Mouse (Mus musculus) heart, postnatal 10 days (tissue): ENCODE results near the gene Klrg1. TPM values are rescaled to one million over a fixed set of nuclear protein-coding genes. Genes with fewer than 3 reads are reported as not detected.

Experiments used
- DNase-seq, 2 experiments: peaks; one replicate each; pipeline ENCODE4 v3.0.0; 2021
- intact Hi-C: fragments of 180-260 bp; cut with DNase I; formaldehyde crosslinking; loops from one replicate; pipeline ENCODE4 v1.15.1; 2025
- total RNA-seq, 2 experiments: library from RNA; stranded (reverse); gene quantifications; 2 replicates each; pipeline ENCODE4 v1.2.3; 2021

Klrg1 gene
- not detected for total RNA-seq

DNA sequence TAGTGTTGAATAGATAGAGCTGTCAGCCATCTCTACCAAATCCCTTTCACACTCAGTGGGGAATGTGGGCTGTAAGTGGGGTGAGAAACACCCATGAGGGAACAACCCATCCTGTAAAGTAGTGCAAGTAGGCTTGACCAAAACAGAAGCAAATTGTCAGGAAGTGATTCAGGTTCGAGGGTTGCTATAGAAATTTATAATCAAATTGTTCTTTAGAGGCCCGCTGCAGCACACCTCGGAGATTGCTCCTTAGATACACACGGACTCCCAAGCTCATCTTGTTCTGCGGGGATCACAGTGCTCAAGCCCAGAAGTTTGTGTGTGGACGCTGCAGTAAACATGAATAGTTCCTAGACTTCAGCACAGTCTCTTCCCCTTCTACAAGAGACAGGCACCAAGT is at the start of gene Klrg1:
Klrg1 (minus strand) TSS at position 101 of the 400 bp plus-strand sequence.
- intact Hi-C loops, result no loop called here
- no peak for DNase-seq

- DNase-seq, result no peak
- intact Hi-C loops, result no loop called here
These were observed 42.8 kb upstream of the Klrg1 start for GRCm38 (mm10) chr6:122325361-122325975.

DNA sequence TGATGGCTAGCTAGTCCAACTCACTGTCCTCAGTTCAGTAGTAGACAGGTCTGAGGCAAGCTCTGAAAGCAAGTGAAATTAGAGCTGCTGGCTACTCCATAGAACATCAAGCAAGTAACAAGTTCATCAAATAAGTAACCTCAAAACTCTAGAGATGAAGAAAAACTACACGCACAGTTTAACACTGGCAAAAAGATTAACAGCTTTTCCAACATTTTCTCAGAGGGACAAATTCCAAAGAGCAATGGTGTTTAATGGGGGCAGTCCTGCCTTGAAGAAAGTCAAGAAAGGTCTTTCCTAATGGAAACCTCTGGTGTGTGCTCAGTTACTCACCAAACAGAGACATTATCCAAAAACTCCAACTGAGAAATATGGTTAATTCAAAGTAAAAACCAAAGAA is 36.0 kb upstream of the Klrg1 start:
- intact Hi-C loops, result no loop called here
- no peak for DNase-seq

DNA sequence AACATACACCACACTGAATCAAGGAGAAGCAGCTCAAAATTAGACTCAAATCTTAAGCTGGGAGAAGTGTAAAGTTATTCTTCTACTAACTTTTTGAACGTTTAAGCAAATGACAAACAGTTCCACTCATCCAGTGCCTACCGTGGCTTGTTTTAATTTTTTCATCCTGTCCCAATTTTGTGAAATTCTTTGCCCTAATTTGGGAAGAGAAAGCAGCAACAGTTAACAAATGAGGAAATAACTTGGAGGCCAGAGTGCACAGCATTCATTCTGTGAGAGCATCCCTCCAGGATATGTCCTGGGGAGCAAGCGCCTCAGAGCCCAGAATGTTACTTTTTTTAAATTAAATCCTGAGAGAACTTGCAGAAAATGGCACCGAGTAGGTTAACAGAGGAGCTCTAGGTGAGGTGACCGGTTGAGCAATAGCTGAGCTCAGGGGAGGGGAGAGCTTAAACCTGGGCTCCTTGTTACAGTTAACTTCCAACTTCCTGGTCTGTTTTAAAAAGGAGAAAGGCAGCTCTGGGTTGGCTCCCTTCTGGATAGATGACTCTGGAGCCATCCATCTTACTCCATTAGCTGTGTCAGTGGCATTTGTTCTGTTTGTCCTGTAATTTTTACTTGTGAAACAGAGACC is 27.6 kb upstream of the Klrg1 start:
- intact Hi-C loops, result no loop called here
- no peak for DNase-seq

DNA sequence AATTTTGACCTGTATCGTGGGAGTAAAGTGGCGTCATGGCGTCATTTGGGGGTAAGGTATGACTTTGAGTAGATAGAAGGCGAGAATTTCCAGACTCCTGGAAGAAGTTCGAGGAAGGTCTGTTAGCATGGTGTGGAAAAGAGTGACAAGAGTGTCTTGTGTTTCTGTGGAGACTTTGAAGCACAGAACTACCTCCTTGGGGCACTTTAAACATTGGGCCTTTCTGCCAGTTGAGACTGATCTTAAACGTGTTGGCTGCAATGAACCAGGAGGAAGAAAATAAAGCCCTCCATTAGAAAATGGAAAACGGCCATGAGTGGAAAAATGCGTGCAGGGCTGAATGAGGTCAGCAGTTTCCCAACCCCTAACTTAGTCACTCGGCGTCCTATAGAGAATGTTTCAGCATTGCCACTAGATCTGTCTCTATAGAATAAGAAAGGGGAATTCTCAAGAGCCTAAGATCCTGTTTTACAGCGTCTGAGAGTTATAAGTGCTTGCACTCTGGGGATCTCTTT is 26.8 kb upstream of the Klrg1 start:
- DNase-seq, result peak in 1 of 2 experiments; percentile 10
- intact Hi-C loops, result loop anchor here (2.0 to 10.0 kb wide), 4 partner anchors 29 to 1045 kb away; no protein-coding TSS in a partner anchor

GRCm38 (mm10) chr6:122308505-122309393 is 26.1 kb upstream of the Klrg1 start, which contains the start of gene M6pr:
Gene M6pr, plus strand, starts transcription at chr6:122308720.
- peak; percentile 96 for DNase-seq
- intact Hi-C loops, result loop anchor here (2.0 to 10.0 kb wide), 4 partner anchors 30 to 1044 kb away; no protein-coding TSS in a partner anchor

- intact Hi-C loops, result loop anchor here (2.0 to 10.0 kb wide), 4 partner anchors 31 to 1043 kb away; no protein-coding TSS in a partner anchor
- no peak for DNase-seq
These were observed 25.4 kb upstream of the Klrg1 start for GRCm38 (mm10) chr6:122308136-122308504.

GRCm38 (mm10) chr6:122306707-122307106 is 24.0 kb upstream of the Klrg1 start:
- DNase-seq, result no peak
- intact Hi-C loops, result loop anchor here (10.0 kb wide), 2 partner anchors 202 to 1042 kb away; no protein-coding TSS in a partner anchor

DNA sequence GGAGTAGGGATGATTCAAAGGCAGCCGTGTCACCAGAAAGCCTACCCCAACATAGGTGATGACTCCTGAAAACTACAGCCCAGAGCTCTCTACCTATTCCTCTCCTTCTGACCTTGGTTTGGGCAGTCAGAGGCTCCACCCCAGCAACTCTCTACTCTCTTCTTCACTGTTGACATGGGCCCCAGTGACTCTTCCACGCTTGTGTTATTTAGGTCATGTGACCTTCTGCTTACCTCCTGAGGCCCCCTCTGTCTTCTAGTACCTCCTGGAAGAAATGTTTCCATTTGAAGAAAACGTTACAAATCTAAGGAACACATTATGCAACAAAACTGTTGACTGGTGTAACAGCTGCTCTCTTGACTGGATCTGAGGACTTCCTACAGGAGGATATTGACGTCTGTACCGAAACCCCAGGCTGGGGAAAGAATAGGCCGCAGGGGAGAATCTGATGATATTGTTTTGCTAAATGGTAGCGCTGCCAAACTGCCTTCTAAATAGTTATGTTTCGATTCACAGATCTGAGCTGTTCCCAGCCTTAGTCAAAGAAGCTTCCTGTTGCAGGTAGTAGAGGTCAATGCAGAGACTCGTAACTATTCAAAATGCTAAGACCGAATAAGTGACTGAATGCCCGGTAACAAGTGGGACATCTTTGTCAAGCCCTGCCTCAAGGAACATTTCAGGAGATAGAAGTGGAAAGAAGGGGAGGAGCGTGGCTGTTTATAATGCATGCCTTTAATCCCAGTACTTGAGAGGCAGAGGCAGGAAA is 22.3 kb upstream of the Klrg1 start:
- no peak for DNase-seq
- intact Hi-C loops, result loop anchor here (1.0 to 10.0 kb wide), 4 partner anchors 46 to 1040 kb away; no protein-coding TSS in a partner anchor

GRCm38 (mm10) chr6:122304355-122304754 is 21.7 kb upstream of the Klrg1 start:
- intact Hi-C loops, result loop anchor here (1.0 to 10.0 kb wide), 4 partner anchors 45 to 1040 kb away; no protein-coding TSS in a partner anchor
- peak; percentile 72 to 83 for DNase-seq

DNA sequence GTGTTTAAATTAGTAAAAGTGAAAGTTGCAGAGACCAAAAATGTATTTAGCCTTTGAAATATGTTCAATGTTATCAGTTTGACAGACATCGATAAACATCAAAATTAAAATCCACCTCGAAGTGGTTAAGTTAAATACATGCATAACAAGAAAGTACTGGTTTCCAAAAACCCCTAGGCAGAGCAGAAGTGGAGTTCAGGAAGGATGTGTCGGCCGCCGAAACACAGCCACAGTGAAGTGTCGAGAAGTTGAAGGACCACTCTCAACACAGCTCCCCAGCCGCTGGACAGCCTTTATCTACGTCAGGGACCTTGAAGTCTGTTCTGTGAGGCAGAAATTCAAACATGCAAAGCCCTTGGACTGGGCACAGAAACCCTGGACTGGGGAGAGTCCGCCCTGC is 20.8 kb upstream of the Klrg1 start:
- intact Hi-C loops, result loop anchor here (10.0 kb wide), 2 partner anchors 199 to 1039 kb away; no protein-coding TSS in a partner anchor
- no peak for DNase-seq

- intact Hi-C loops, result loop anchor here (10.0 kb wide), 2 partner anchors 198 to 1038 kb away; no protein-coding TSS in a partner anchor
These were observed 20.0 kb upstream of the Klrg1 start for GRCm38 (mm10) chr6:122302661-122303060.

DNA sequence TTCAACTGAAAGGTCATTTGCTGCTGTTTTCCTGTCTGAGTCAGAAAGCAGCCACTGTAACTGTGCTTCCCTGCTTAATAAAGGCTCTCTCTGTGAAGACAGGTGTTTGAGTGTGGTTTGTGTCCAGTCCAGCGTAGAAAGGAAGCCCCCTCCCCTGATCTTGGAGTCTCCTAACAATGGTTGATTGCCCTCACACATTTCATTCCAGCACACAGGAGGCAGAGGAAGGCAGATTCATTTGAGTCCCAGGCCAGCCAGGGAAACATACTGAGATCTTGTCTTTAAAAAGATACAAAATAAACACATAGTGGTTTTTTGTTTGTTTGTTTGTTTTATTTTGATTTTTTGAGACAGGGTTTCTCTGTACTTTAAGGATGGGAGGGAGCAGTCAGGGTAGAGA is 19.4 kb upstream of the Klrg1 start:
- DNase-seq, result no peak
- intact Hi-C loops, result loop anchor here (10.0 kb wide), 2 partner anchors 197 to 1037 kb away; no protein-coding TSS in a partner anchor

More at GRCm38 (mm10) chr6:122302661-122303060, 20.0 kb upstream of the Klrg1 start:
- DNase-seq, result no peak

- intact Hi-C loops, result loop anchor here (10.0 kb wide), 2 partner anchors 195 to 1035 kb away; no protein-coding TSS in a partner anchor
- DNase-seq, result peak; percentile 5 to 20
These were observed 17.0 kb upstream of the Klrg1 start for GRCm38 (mm10) chr6:122299621-122300133.

DNA sequence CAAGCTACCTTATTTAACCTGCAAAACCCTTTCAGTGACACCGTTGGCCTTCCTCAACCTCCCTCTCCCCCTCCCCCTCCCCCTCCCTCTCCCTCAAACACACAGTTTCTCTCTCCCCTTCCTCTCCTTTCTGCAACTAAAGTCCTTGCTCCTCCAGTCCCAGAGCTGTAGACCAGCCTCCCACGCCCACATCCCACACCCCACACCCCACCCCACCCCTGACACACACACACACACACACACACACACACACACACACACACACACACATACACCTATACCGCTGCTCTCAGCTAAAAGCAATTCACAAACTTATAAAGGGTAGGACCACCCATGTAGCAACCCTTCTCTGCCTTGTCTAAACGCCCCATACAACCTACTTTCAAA is 15.5 kb upstream of the Klrg1 start:
- no peak for DNase-seq
- intact Hi-C loops, result no loop called here

DNA sequence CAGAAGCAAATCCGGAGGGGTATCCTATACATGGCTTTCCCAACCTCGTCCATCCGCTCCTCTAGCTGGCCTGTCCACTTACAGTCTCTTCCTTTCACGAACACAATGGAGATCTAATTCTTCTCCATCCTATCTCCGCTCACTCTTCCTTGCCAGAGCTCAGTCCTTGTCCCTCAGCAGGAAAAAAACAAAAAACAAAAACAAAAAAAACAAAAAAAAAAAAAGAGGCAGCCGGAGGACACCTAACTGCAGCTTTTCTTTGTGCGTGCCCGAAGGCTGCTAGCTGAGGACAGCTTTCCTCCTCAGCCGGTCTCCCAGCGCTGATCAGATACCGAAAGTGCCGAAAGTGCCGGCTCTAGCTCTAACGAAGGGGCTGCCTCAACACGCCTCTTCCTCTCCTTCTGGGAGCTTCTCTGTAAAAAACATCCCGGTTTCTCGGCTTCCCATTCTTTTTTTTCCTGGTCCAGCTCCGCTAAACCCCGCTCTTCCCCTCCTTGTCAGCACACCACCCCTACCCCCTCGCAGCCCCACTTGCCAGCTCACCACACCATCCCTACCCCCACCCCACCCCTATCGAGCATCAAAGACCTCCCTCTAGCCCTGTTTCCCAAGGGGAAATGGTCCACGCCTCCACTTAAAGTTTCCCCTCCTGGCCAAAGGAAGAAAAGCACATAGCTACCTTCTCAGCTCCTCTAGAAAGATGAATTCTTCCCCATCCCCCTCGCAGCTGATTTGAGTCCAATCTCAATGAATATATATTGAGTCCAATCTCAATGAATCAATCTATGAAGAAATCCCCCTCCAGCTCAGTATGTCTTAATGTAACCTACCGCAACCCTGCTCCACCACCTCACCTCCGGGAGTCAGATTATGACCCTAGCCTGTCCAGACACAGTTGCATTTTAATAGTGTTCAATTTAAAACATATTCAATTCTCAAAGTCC is 14.9 kb upstream of the Klrg1 start:
- intact Hi-C loops, result no loop called here
- peak; percentile 8 to 20 for DNase-seq

- intact Hi-C loops, result no loop called here
- DNase-seq, result no peak
These were observed 14.2 kb upstream of the Klrg1 start for GRCm38 (mm10) chr6:122296918-122297278.

DNA sequence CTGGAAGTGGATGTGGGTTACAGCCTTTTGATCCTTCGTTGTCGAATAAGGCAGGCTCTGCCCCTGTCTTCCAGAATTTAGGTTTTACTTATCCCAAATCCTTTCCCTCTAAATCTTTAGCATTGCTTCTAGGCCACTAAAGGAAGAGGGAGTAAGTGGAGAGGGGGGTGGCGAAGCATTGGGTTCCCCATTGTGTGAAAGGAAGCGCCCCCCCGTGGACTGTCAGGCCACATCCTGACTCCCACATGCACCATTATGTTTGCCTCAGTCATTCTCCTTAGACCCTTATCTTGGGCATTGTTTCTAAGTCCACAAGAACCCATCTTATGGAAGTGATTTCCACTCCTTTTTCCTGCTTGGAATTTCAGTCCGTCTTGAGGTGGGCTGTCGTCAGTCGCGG is 12.6 kb upstream of the Klrg1 start:
- intact Hi-C loops, result no loop called here
- no peak for DNase-seq
